Mouse (Mus musculus): ENCODE measurements around the gene Txndc17. TPM values are rescaled to one million over a fixed set of nuclear protein-coding genes. Genes with fewer than 3 reads are reported as not detected.

The Txndc17 gene
- polyA plus RNA-seq, 1 experiment from 2014 or later, result 190 TPM

- WGBS, result 73% methylated on average over 3 of the region's 3 CpGs
- peaks cover 60% of the 10 kb centered on the region for H3K36me3 ChIP-seq (ENCODE audit: insufficient read depth)
Observed at GRCm38 (mm10) chr11:72176553-72176952, 30.8 kb upstream of the Txndc17 start.

GRCm38 (mm10) chr11:72180556-72180955 is 26.8 kb upstream of the Txndc17 start:
- Histone ChIP-seq H3K4me3 (ENCODE audit: low read depth, low read length) (no peak overlapping the region), H3K4me1 (ENCODE audit: insufficient read depth) (no peaks in the 10 kb centered on the region), H3K27me3 (ENCODE audit: insufficient read depth, low read length) (no peaks in the 10 kb centered on the region), H3K27ac (ENCODE audit: low read depth) (no peak overlapping the region), H3K4me2 (no peak overlapping the region), H3K36me3 (ENCODE audit: insufficient read depth) (peaks cover 44% of the 10 kb centered on the region), H3K9ac (no peak overlapping the region), H3K9me3 (ENCODE audit: low read depth, low read length) (no peaks in the 10 kb centered on the region)
- 87% methylated on average over 5 of the region's 5 CpGs for WGBS
- DNase-seq (no peak), ATAC-seq (ENCODE audit: insufficient read depth) (no peak)
- TF ChIP-seq CTCF (IDR thresholded peaks at IDR 0.05; ENCODE audit: low read depth), result no peak

More at GRCm38 (mm10) chr11:72176553-72176952, 30.8 kb upstream of the Txndc17 start:
- ATAC-seq (ENCODE audit: insufficient read depth) (no peak), DNase-seq (no peak)
- no peaks in the 10 kb centered on the region for H3K9me3 ChIP-seq (ENCODE audit: low read depth, low read length)
- no peaks in the 10 kb centered on the region for H3K27me3 ChIP-seq (ENCODE audit: insufficient read depth, low read length)
- no peak overlapping the region for H3K4me3 ChIP-seq (ENCODE audit: low read depth, low read length)
- TF ChIP-seq CTCF (IDR thresholded peaks at IDR 0.05; ENCODE audit: low read depth), result no peak
- H3K4me1 ChIP-seq (ENCODE audit: insufficient read depth), result no peaks in the 10 kb centered on the region
- H3K9ac ChIP-seq, result no peak overlapping the region
- H3K27ac ChIP-seq (ENCODE audit: low read depth), result no peak overlapping the region
- no peak overlapping the region for H3K4me2 ChIP-seq

- no peak for DNase-seq
- no peaks in the 10 kb centered on the region for H3K4me1 ChIP-seq (ENCODE audit: insufficient read depth)
Observed at GRCm38 (mm10) chr11:72181136-72181535, 26.2 kb upstream of the Txndc17 start.

GRCm38 (mm10) chr11:72184252-72184651 is 23.1 kb upstream of the Txndc17 start:
- Histone ChIP-seq H3K9ac (no peak overlapping the region), H3K27me3 (ENCODE audit: insufficient read depth, low read length) (no peaks in the 10 kb centered on the region), H3K9me3 (ENCODE audit: low read depth, low read length) (no peaks in the 10 kb centered on the region), H3K4me1 (ENCODE audit: insufficient read depth) (no peaks in the 10 kb centered on the region), H3K36me3 (ENCODE audit: insufficient read depth) (peaks cover 36% of the 10 kb centered on the region), H3K27ac (ENCODE audit: low read depth) (no peak overlapping the region), H3K4me3 (ENCODE audit: low read depth, low read length) (no peak overlapping the region), H3K4me2 (no peak overlapping the region)
- 54% methylated on average over 4 of the region's 4 CpGs for WGBS
- ATAC-seq (ENCODE audit: insufficient read depth) (no peak), DNase-seq (no peak)
- no peak for TF ChIP-seq CTCF (IDR thresholded peaks at IDR 0.05; ENCODE audit: low read depth)

More at GRCm38 (mm10) chr11:72181136-72181535, 26.2 kb upstream of the Txndc17 start:
- Histone ChIP-seq H3K9me3 (ENCODE audit: low read depth, low read length) (no peaks in the 10 kb centered on the region), H3K27me3 (ENCODE audit: insufficient read depth, low read length) (no peaks in the 10 kb centered on the region), H3K4me2 (no peak overlapping the region), H3K36me3 (ENCODE audit: insufficient read depth) (peaks cover 41% of the 10 kb centered on the region), H3K9ac (no peak overlapping the region), H3K27ac (ENCODE audit: low read depth) (no peak overlapping the region), H3K4me3 (ENCODE audit: low read depth, low read length) (no peak overlapping the region)
- WGBS, result 82% methylated on average over 4 of the region's 4 CpGs
- no peak for ATAC-seq (ENCODE audit: insufficient read depth)
- TF ChIP-seq CTCF (IDR thresholded peaks at IDR 0.05; ENCODE audit: low read depth), result no peak

- peaks cover 48% of the 10 kb centered on the region for H3K36me3 ChIP-seq (ENCODE audit: insufficient read depth)
- H3K4me1 ChIP-seq (ENCODE audit: insufficient read depth), result no peaks in the 10 kb centered on the region
- no peak for ATAC-seq (ENCODE audit: insufficient read depth)
- no peak overlapping the region for H3K27ac ChIP-seq (ENCODE audit: low read depth)
- no peaks in the 10 kb centered on the region for H3K9me3 ChIP-seq (ENCODE audit: low read depth, low read length)
- H3K4me3 ChIP-seq (ENCODE audit: low read depth, low read length), result no peak overlapping the region
- H3K27me3 ChIP-seq (ENCODE audit: insufficient read depth, low read length), result no peaks in the 10 kb centered on the region
- 90% methylated on average over 1 of the region's 1 CpGs for WGBS
- TF ChIP-seq CTCF (IDR thresholded peaks at IDR 0.05; ENCODE audit: low read depth), result no peak
- no peak for DNase-seq
- no peak overlapping the region for H3K4me2 ChIP-seq
- H3K9ac ChIP-seq, result no peak overlapping the region
Observed at GRCm38 (mm10) chr11:72190857-72191256, 16.5 kb upstream of the Txndc17 start.

GRCm38 (mm10) chr11:72194259-72194658 is 13.1 kb upstream of the Txndc17 start:
- no peaks in the 10 kb centered on the region for H3K9me3 ChIP-seq (ENCODE audit: low read depth, low read length)
- no peak overlapping the region for H3K4me2 ChIP-seq
- no peak for DNase-seq
- H3K36me3 ChIP-seq (ENCODE audit: insufficient read depth), result peaks cover 54% of the 10 kb centered on the region
- no peaks in the 10 kb centered on the region for H3K27me3 ChIP-seq (ENCODE audit: insufficient read depth, low read length)
- no peak overlapping the region for H3K9ac ChIP-seq
- H3K4me1 ChIP-seq (ENCODE audit: insufficient read depth), result no peaks in the 10 kb centered on the region
- 81% methylated on average over 2 of the region's 2 CpGs for WGBS
- TF ChIP-seq CTCF (IDR thresholded peaks at IDR 0.05; ENCODE audit: low read depth), result no peak
- no peak overlapping the region for H3K4me3 ChIP-seq (ENCODE audit: low read depth, low read length)
- ATAC-seq (ENCODE audit: insufficient read depth), result no peak
- H3K27ac ChIP-seq (ENCODE audit: low read depth), result no peak overlapping the region

- ATAC-seq (ENCODE audit: insufficient read depth), result no peak
- peak; percentile 23 for DNase-seq
- Histone ChIP-seq H3K27me3 (ENCODE audit: insufficient read depth, low read length) (no peaks in the 10 kb centered on the region), H3K4me2 (no peak overlapping the region), H3K27ac (ENCODE audit: low read depth) (peak overlapping the region; percentile 30; the same call in 1 of the 2 replicates), H3K9ac (no peak overlapping the region), H3K36me3 (ENCODE audit: insufficient read depth) (peaks cover 51% of the 10 kb centered on the region), H3K4me1 (ENCODE audit: insufficient read depth) (no peaks in the 10 kb centered on the region), H3K4me3 (ENCODE audit: low read depth, low read length) (no peak overlapping the region), H3K9me3 (ENCODE audit: low read depth, low read length) (no peaks in the 10 kb centered on the region)
- no peak for TF ChIP-seq CTCF (IDR thresholded peaks at IDR 0.05; ENCODE audit: low read depth)
- 84% methylated on average over 8 of the region's 8 CpGs for WGBS
Observed at GRCm38 (mm10) chr11:72196506-72196905, 10.8 kb upstream of the Txndc17 start.

GRCm38 (mm10) chr11:72203440-72203839 is 3.9 kb upstream of the Txndc17 start:
- Histone ChIP-seq H3K4me1 (ENCODE audit: insufficient read depth) (no peaks in the 10 kb centered on the region), H3K4me2 (no peak overlapping the region), H3K9me3 (ENCODE audit: low read depth, low read length) (no peaks in the 10 kb centered on the region), H3K4me3 (ENCODE audit: low read depth, low read length) (no peak overlapping the region), H3K27ac (ENCODE audit: low read depth) (no peak overlapping the region), H3K9ac (no peak overlapping the region), H3K36me3 (ENCODE audit: insufficient read depth) (peaks cover 26% of the 10 kb centered on the region), H3K27me3 (ENCODE audit: insufficient read depth, low read length) (no peaks in the 10 kb centered on the region)
- 74% methylated on average over 1 of the region's 1 CpGs for WGBS
- no peak for TF ChIP-seq CTCF (IDR thresholded peaks at IDR 0.05; ENCODE audit: low read depth)
- ATAC-seq (ENCODE audit: insufficient read depth), result no peak
- no peak for DNase-seq

All from lung, embryonic 14.5 days (tissue).